Mouse (Mus musculus) MEL (cell line): Measurements from ENCODE around the gene Galntl6.

Experiments
- CHD2 ChIP-seq: IDR thresholded peaks from 2 replicates; pipeline ENCODE4 v1.6.1; 2011; ENCODE audit warnings: low read length, improper control_type of control experiment
- CTCF ChIP-seq, 3 experiments: IDR thresholded peaks in 2 of 3; conservative IDR thresholded peaks in 1 of 3; 2 replicates each; pipeline ENCODE4 v1.5.1; 2011 to 2012; ENCODE audit warnings: low read length in 3 of 3, low read depth in 2 of 3, mild to moderate bottlenecking in 2 of 3, improper control_type of control experiment in 1 of 3, inconsistent platforms in 1 of 3, mixed read lengths in 1 of 3, moderate library complexity in 1 of 3; ENCODE audit not compliant: control insufficient read depth in 1 of 3, insufficient read depth in 1 of 3, poor library complexity in 1 of 3, severe bottlenecking in 1 of 3
- ELF1 ChIP-seq: IDR thresholded peaks from 2 replicates; pipeline ENCODE4 v1.6.1; 2014; ENCODE audit warnings: low read depth, mild to moderate bottlenecking, inconsistent platforms, low read length, improper control_type of control experiment, moderate library complexity
- EP300 ChIP-seq, 2 experiments: IDR thresholded peaks; 2 replicates each; pipeline ENCODE4 v1.6.1; 2011; ENCODE audit warnings: improper control_type of control experiment in 2 of 2, low read length in 2 of 2, low read depth in 1 of 2, mild to moderate bottlenecking in 1 of 2
- HCFC1 ChIP-seq: IDR thresholded peaks from 2 replicates; pipeline ENCODE4 v1.6.1; 2012; ENCODE audit warnings: low read depth, mild to moderate bottlenecking, inconsistent platforms, low read length, improper control_type of control experiment, moderate library complexity
- NELFE ChIP-seq: IDR thresholded peaks from 2 replicates; pipeline ENCODE4 v1.6.1; 2011; ENCODE audit warnings: low read depth, low read length, improper control_type of control experiment
- TCF12 ChIP-seq: IDR thresholded peaks from 2 replicates; pipeline ENCODE4 v1.6.1; 2014; ENCODE audit warnings: low read depth, mild to moderate bottlenecking, inconsistent platforms, low read length, improper control_type of control experiment, moderate library complexity
- USF2 ChIP-seq, 2 experiments: IDR thresholded peaks; 2 replicates each; pipeline ENCODE4 v1.6.1; 2011 to 2012; ENCODE audit warnings: improper control_type of control experiment in 2 of 2, low read length in 2 of 2, borderline replicate concordance in 1 of 2, inconsistent platforms in 1 of 2, low read depth in 1 of 2, mild to moderate bottlenecking in 1 of 2; ENCODE audit not compliant: insufficient read depth in 1 of 2
- ZC3H11A ChIP-seq: IDR thresholded peaks from 2 replicates; pipeline ENCODE4 v1.6.1; 2012; ENCODE audit warnings: low read depth, mild to moderate bottlenecking, inconsistent platforms, low read length, improper control_type of control experiment

DNA sequence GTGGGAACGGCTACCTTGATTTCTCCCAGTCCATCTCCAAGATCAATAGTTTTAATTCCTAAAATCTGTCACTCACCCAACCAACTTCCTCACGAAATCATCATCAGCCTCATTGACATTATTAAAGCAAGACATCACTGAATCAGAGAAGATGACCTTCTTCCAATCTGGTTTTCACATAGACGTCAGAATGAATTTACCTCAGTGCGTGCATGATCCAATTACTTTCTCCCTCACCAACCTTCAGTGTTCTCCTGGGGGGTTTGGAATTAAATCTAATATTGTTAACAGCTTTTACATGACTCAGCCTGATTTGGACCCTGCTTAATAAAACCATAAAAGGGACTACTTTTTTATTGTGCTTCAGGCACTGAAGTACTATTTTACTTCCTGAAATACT, 307.7 kb downstream of the Galntl6 start:
- TF ChIP-seq ELF1, result no peak
- no peak for TF ChIP-seq CHD2
- TF ChIP-seq TCF12, result no peak
- no peak for TF ChIP-seq CTCF (IDR thresholded peaks at IDR 0.05 in 2 of 3, conservative IDR thresholded peaks at IDR 0.05 in 1 of 3; ENCODE audit: control insufficient read depth in 1 of 3, insufficient read depth in 1 of 3, low read depth in 2 of 3, low read length in 3 of 3, poor library complexity in 1 of 3, severe bottlenecking in 1 of 3)
- no peak for TF ChIP-seq ZC3H11A
- no peak for TF ChIP-seq USF2 (IDR thresholded peaks at IDR 0.05; ENCODE audit: borderline replicate concordance in 1 of 2, insufficient read depth in 1 of 2, low read depth in 1 of 2, low read length in 2 of 2)
- no peak for TF ChIP-seq EP300 (IDR thresholded peaks at IDR 0.05; ENCODE audit: low read depth in 1 of 2, low read length in 2 of 2)
- no peak for TF ChIP-seq NELFE
- TF ChIP-seq HCFC1, result no peak
